Mouse (Mus musculus): ENCODE results near the gene Spock3. TPM values are rescaled to one million over a fixed set of nuclear protein-coding genes. Genes with fewer than 3 reads are reported as not detected.

Spock3 gene
- polyA plus RNA-seq, 1 experiment from 2014 or later = 20.8 TPM

- no peaks in the 10 kb centered on the region for H3K4me1 ChIP-seq (replicated peaks; ENCODE audit: control insufficient read depth, insufficient read depth, low read length)
- H3K4me3 ChIP-seq (ENCODE audit: low read depth, low read length) = no peak overlapping the region
- no peaks in the 10 kb centered on the region for H3K36me3 ChIP-seq (ENCODE audit: control insufficient read depth, insufficient read depth, low read length)
- no peak overlapping the region for H3K4me2 ChIP-seq (replicated peaks; ENCODE audit: low read depth, low read length)
- H3K9ac ChIP-seq (ENCODE audit: low read depth, low read length) = no peak overlapping the region
- ATAC-seq (ENCODE audit: low FRiP score) (no peak), DNase-seq (ENCODE audit: low spot score) (no peak)
- H3K9me3 ChIP-seq (ENCODE audit: control insufficient read depth, low read length) = no peaks in the 10 kb centered on the region
- WGBS = 94% methylated on average over 1 of the region's 1 CpGs
- H3K27ac ChIP-seq (ENCODE audit: low read depth, low read length) = no peak overlapping the region
- no peaks in the 10 kb centered on the region for H3K27me3 ChIP-seq (ENCODE audit: control insufficient read depth, insufficient read depth, low read length)
Measured at GRCm38 (mm10) chr8:63335366-63335765, 384.6 kb downstream of the Spock3 start.

GRCm38 (mm10) chr8:63368580-63368979, 417.8 kb downstream of the Spock3 start:
- WGBS = 87% methylated on average over 6 of the region's 6 CpGs
- H3K9ac ChIP-seq (ENCODE audit: low read depth, low read length) = no peak overlapping the region
- no peaks in the 10 kb centered on the region for H3K36me3 ChIP-seq (ENCODE audit: control insufficient read depth, insufficient read depth, low read length)
- H3K4me1 ChIP-seq (replicated peaks; ENCODE audit: control insufficient read depth, insufficient read depth, low read length) = no peaks in the 10 kb centered on the region
- no peak overlapping the region for H3K4me2 ChIP-seq (replicated peaks; ENCODE audit: low read depth, low read length)
- H3K4me3 ChIP-seq (ENCODE audit: low read depth, low read length) = no peak overlapping the region
- H3K27me3 ChIP-seq (ENCODE audit: control insufficient read depth, insufficient read depth, low read length) = no peaks in the 10 kb centered on the region
- DNase-seq (ENCODE audit: low spot score) (no peak), ATAC-seq (ENCODE audit: low FRiP score) (no peak)
- no peaks in the 10 kb centered on the region for H3K9me3 ChIP-seq (ENCODE audit: control insufficient read depth, low read length)
- H3K27ac ChIP-seq (ENCODE audit: low read depth, low read length) = no peak overlapping the region

GRCm38 (mm10) chr8:63397659-63398058, 446.9 kb downstream of the Spock3 start:
- DNase-seq (ENCODE audit: low spot score) (no peak), ATAC-seq (ENCODE audit: low FRiP score) (no peak)
- Histone ChIP-seq H3K4me2 (replicated peaks; ENCODE audit: low read depth, low read length) (no peak overlapping the region), H3K9me3 (ENCODE audit: control insufficient read depth, low read length) (no peaks in the 10 kb centered on the region), H3K4me1 (replicated peaks; ENCODE audit: control insufficient read depth, insufficient read depth, low read length) (no peaks in the 10 kb centered on the region), H3K36me3 (ENCODE audit: control insufficient read depth, insufficient read depth, low read length) (no peaks in the 10 kb centered on the region), H3K27ac (ENCODE audit: low read depth, low read length) (no peak overlapping the region), H3K9ac (ENCODE audit: low read depth, low read length) (no peak overlapping the region), H3K4me3 (ENCODE audit: low read depth, low read length) (no peak overlapping the region), H3K27me3 (ENCODE audit: control insufficient read depth, insufficient read depth, low read length) (no peaks in the 10 kb centered on the region)

All from hindbrain, embryonic 11.5 days (tissue).